Mouse (Mus musculus) embryonic facial prominence, embryonic 13.5 days (tissue): ENCODE measurements around the gene Zbtb11. TPM values are rescaled to one million over a fixed set of nuclear protein-coding genes. Genes with fewer than 3 reads are reported as not detected.
"Not testable (repeated sequence)": the region's sequence is repeated elsewhere in the genome, so short reads cannot be mapped to it uniquely, and the experiment has no call there.

ENCODE experiments used
- ATAC-seq: fragments of 200-750 bp; cut with Nextera tagmentation; 2 replicates; pipeline ENCODE4 v1.8.0; 2017; ENCODE audit warnings: low read depth; ENCODE audit not compliant: insufficient number of reproducible peaks, insufficient read depth, low FRiP score, low TSS enrichment
- H3K27ac ChIP-seq: fragments of 300-500 bp; sonication (generic); 2 replicates; pipeline ENCODE4 v1.5.1; 2015; ENCODE audit warnings: moderate library complexity, mild to moderate bottlenecking, inconsistent platforms
- H3K27me3 ChIP-seq: fragments of 300-500 bp; sonication (generic); 2 replicates; pipeline ENCODE4 v1.6.1; 2015; ENCODE audit warnings: mild to moderate bottlenecking, inconsistent platforms
- H3K36me3 ChIP-seq: fragments of 300-500 bp; sonication (generic); 2 replicates; pipeline ENCODE4 v1.6.1; 2015; ENCODE audit warnings: mild to moderate bottlenecking, inconsistent platforms
- H3K4me1 ChIP-seq: fragments of 300-500 bp; sonication (generic); 2 replicates; pipeline ENCODE4 v1.6.1; 2015; ENCODE audit warnings: inconsistent platforms
- H3K4me2 ChIP-seq: fragments of 300-500 bp; sonication (generic); 2 replicates; pipeline ENCODE4 v1.6.1; 2015; ENCODE audit warnings: moderate library complexity, mild to moderate bottlenecking, inconsistent platforms
- H3K4me3 ChIP-seq: fragments of 300-500 bp; sonication (generic); 2 replicates; pipeline ENCODE4 v1.5.1; 2015; ENCODE audit warnings: mild to moderate bottlenecking, inconsistent platforms
- H3K9ac ChIP-seq: fragments of 300-500 bp; sonication (generic); 2 replicates; pipeline ENCODE4 v1.6.1; 2015; ENCODE audit warnings: mild to moderate bottlenecking, inconsistent platforms
- H3K9me3 ChIP-seq: fragments of 300-500 bp; sonication (generic); 2 replicates; pipeline ENCODE4 v1.6.1; 2016; ENCODE audit warnings: inconsistent platforms
- WGBS: fragments of 180-500 bp; shearing (Covaris S2); methylation state at CpG from one replicate; pipeline ENCODE4 v1.1.7; 2015; ENCODE audit warnings: mixed read lengths; 5-methylcytosine and 5-hydroxymethylcytosine counted together
- polyA plus RNA-seq: library from polyadenylated mRNA; unstranded; fragments of >200 nt; fragmentation: Nextera tagmentation; extraction: Ambion mirVana; gene quantifications from 2 replicates; pipeline ENCODE4 v1.2.1, GENCODE M21; 2015

Zbtb11 gene
- polyA plus RNA-seq = 22.9 and 25.4 TPM in 2 replicates

- WGBS = under 1% methylated on average over 84 of the region's 86 CpGs
- H3K36me3 ChIP-seq = peaks cover 45% of the 10 kb centered on the region
- no peaks in the 10 kb centered on the region for H3K27me3 ChIP-seq
- H3K27ac ChIP-seq = peak within 1 kb of the TSS; percentile 94
- peaks cover 39% of the 10 kb centered on the region for H3K4me1 ChIP-seq
- no peaks in the 10 kb centered on the region for H3K9me3 ChIP-seq
- peak within 1 kb of the TSS; percentile 94 for H3K9ac ChIP-seq
- ATAC-seq = peak; percentile 98
- peak within 1 kb of the TSS; percentile 99 for H3K4me3 ChIP-seq
- peak within 1 kb of the TSS; percentile 82 for H3K4me2 ChIP-seq
Observed at GRCm38 (mm10) chr16:55973431-55974255, at the start of gene Zbtb11. TSS of gene Zbtb11 (plus strand) at chr16:55973883.

DNA sequence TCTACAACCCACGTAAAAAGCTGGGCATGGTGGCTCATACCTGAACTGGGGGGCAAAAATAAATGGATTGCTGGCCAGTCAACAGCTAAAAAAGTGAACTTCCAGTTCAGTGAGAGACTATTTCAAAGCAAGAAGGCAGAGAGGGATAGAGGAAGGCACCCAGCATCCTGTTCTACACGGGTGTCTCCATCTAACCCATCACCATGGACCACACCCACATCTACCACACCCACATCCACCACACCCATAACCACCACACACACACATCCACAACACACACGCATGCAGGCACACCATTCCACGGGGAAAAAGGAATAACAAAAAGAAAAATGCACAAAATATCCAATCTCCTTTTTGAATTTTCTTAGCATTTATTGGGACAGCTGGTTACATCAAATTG lies 49.7 kb upstream of the Zbtb11 start:
- Histone ChIP-seq H3K27ac (no peak overlapping the region), H3K4me1 (no peaks in the 10 kb centered on the region), H3K36me3 (peaks cover 69% of the 10 kb centered on the region), H3K9ac (no peak overlapping the region), H3K4me2 (no peak overlapping the region), H3K27me3 (no peaks in the 10 kb centered on the region), H3K9me3 (no peaks in the 10 kb centered on the region), H3K4me3 (no peak overlapping the region)
- WGBS = 98% methylated on average over 4 of the region's 4 CpGs
- ATAC-seq = no peak

GRCm38 (mm10) chr16:55933681-55934343 lies 39.9 kb upstream of the Zbtb11 start:
- peak; percentile 29; the same call in 1 of the 2 replicates for ATAC-seq
- H3K9ac ChIP-seq = peak overlapping the region; percentile 77
- 0 out of 2 replicates have a peak, but pooled peaks cover 3% of the 10 kb centered on the region for H3K4me1 ChIP-seq
- peak overlapping the region; percentile 70 for H3K4me2 ChIP-seq
- H3K36me3 ChIP-seq = peaks cover 4% of the 10 kb centered on the region; the same call in 1 of the 2 replicates
- no peaks in the 10 kb centered on the region for H3K27me3 ChIP-seq
- H3K9me3 ChIP-seq = no peaks in the 10 kb centered on the region
- peak overlapping the region; percentile 78 for H3K4me3 ChIP-seq
- peak overlapping the region; percentile 51 for H3K27ac ChIP-seq
- WGBS = under 1% methylated on average over 32 of the region's 32 CpGs

DNA sequence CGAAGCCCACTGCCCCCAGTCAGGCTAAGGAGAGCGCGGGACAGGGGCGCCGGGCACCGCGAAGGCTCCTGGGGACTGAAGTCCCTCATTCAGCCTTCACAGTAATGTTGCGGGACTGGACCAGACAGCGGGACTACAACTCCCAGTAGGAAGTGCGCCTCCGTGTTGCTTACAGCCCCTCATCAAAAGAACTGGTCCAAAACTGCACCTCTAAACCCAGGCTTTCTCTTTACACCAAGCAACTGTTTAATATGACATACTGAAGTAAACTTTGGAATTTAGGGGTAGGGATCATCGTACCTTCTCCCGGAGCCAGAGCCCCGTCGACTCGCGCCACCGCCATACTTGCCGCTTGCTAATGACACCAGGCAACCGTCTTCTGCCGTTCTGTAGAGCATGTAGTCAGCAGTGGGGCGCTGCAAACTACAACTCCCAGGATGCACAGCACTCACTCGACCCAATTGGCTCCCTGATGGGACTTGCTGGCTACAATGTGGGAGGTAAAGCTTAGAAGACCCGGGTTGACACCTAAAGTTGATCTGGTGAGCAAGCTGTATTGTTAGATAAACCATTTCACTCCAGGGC lies 39.1 kb upstream of the Zbtb11 start, which contains the start of gene Cep97:
TSS of gene Cep97 (minus strand) at position 403 of the 585 bp plus-strand sequence.
- H3K27me3 ChIP-seq = no peaks in the 10 kb centered on the region
- H3K4me3 ChIP-seq = peak within 1 kb of the TSS; percentile 78
- under 1% methylated on average over 24 of the region's 24 CpGs for WGBS
- H3K27ac ChIP-seq = peak within 1 kb of the TSS; percentile 51
- H3K4me1 ChIP-seq = 0 out of 2 replicates have a peak, but pooled peaks cover 3% of the 10 kb centered on the region
- peak; percentile 98 for ATAC-seq
- no peaks in the 10 kb centered on the region for H3K36me3 ChIP-seq
- peak within 1 kb of the TSS; percentile 77 for H3K9ac ChIP-seq
- H3K4me2 ChIP-seq = peak within 1 kb of the TSS; percentile 70
- no peaks in the 10 kb centered on the region for H3K9me3 ChIP-seq

DNA sequence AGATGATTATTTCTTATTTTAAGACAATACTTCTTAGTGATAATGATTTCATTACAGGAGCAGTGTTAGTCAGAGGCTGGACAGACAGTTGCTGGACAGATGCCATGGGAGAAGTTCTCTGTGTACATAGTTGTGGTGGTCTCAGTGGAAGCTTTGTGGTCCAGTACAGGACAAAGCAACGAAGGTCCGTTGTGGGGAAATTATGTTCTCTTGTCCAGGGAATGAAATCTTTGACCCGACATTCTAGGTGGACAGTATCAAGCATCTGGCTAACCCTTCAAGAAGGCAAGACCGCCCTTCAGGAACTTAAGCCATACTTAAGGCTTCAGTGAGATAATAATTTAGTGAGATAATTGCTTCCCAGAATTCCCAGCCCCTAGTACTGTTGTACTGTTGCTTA lies 34.9 kb upstream of the Zbtb11 start:
- H3K9ac ChIP-seq = no peak overlapping the region
- H3K4me2 ChIP-seq = no peak overlapping the region
- WGBS = 80% methylated on average over 4 of the region's 4 CpGs
- no peaks in the 10 kb centered on the region for H3K4me1 ChIP-seq
- ATAC-seq = no peak
- no peak overlapping the region for H3K27ac ChIP-seq
- no peaks in the 10 kb centered on the region for H3K27me3 ChIP-seq
- H3K9me3 ChIP-seq = no peaks in the 10 kb centered on the region
- no peak overlapping the region for H3K4me3 ChIP-seq
- no peaks in the 10 kb centered on the region for H3K36me3 ChIP-seq

DNA sequence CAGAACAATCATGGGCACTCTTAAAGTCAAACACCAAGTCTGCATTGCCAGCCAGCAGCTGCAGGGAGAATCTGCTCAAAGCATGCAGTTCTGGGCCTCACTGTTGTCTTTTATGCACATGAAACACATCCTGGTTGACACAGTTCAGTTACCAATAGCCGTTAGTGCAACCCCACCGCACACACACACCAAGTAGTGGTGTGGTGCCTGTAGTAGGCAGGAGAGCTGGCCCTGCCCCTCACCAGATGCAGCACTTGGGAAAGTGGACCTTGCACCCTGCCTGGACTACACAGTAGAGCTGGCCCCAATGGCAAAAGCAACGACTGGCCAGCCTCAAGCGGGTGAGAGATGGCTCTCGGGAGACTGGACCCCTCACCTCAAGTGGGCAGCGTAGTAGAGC lies 34.0 kb upstream of the Zbtb11 start:
- ATAC-seq = no peak
- H3K36me3 ChIP-seq = no peaks in the 10 kb centered on the region

GRCm38 (mm10) chr16:55940781-55941180 lies 32.9 kb upstream of the Zbtb11 start:
- Histone ChIP-seq H3K4me2 (no peak overlapping the region), H3K4me3 (no peak overlapping the region), H3K27ac (no peak overlapping the region), H3K36me3 (no peaks in the 10 kb centered on the region), H3K9me3 (no peaks in the 10 kb centered on the region), H3K27me3 (no peaks in the 10 kb centered on the region), H3K9ac (no peak overlapping the region), H3K4me1 (no peaks in the 10 kb centered on the region)
- ATAC-seq = no peak
- WGBS = 93% methylated on average over 4 of the region's 4 CpGs

More for the DNA sequence above, 34.0 kb upstream of the Zbtb11 start:
- 89% methylated on average over 6 of the region's 6 CpGs for WGBS
- H3K9me3 ChIP-seq = no peaks in the 10 kb centered on the region
- H3K27ac ChIP-seq = no peak overlapping the region
- no peak overlapping the region for H3K9ac ChIP-seq
- no peaks in the 10 kb centered on the region for H3K4me1 ChIP-seq
- no peaks in the 10 kb centered on the region for H3K27me3 ChIP-seq
- no peak overlapping the region for H3K4me2 ChIP-seq
- no peak overlapping the region for H3K4me3 ChIP-seq

DNA sequence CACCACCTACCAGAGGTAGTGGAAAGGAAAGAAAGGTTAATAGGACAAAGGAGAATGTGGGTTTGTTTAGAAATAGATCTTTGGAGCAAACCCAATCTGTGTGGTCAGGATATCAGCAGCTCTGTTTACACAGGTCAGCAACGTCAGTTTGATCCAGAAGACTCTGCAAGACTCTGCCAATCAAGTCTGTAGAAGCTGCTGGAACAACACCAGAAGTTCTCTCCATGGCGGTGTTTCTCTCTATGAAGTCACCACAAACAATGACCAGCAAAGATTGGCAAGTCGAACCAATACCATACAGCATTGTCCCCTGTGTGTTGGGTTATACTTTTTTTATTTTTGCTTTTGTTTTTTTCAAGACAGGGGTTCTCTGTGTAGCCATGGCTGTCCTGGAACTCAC lies 26.4 kb upstream of the Zbtb11 start:
- H3K4me1 ChIP-seq = no peaks in the 10 kb centered on the region
- no peaks in the 10 kb centered on the region for H3K36me3 ChIP-seq
- no peak overlapping the region for H3K9ac ChIP-seq
- ATAC-seq = no peak
- no peak overlapping the region for H3K4me2 ChIP-seq
- no peak overlapping the region for H3K4me3 ChIP-seq
- no peaks in the 10 kb centered on the region for H3K27me3 ChIP-seq
- H3K9me3 ChIP-seq = no peaks in the 10 kb centered on the region
- no peak overlapping the region for H3K27ac ChIP-seq
- 76% methylated on average over 3 of the region's 3 CpGs for WGBS

DNA sequence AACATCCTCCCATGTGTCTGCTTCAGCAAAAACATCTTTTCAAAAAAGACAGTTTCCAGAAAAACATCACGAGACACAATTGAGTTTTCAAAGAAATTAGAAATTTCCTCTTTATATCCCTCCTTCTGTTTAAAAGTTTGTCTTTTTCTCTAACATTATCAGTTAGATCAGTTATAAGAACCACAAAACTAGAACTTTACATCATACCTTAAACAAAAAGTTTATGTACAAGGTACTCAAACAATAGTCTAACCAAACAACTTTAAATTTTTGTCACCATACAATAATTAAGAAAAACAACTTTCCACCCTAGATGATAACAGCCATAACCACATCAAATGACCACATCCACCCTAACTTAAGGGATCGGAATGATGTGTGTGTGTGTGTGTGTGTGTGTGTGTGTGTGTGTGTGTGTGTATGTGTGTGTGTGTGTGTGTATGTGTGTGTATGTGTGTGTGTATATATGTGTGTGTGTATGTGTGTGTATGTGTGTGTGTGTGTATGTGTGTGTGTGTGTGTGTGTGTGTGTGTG lies 25.7 kb upstream of the Zbtb11 start:
- not testable (repeated sequence) for H3K27ac ChIP-seq, H3K4me3 ChIP-seq, H3K9ac ChIP-seq, H3K4me1 ChIP-seq, ATAC-seq, H3K36me3 ChIP-seq, H3K4me2 ChIP-seq, H3K27me3 ChIP-seq, H3K9me3 ChIP-seq
- WGBS = 70% methylated on average over 2 of the region's 2 CpGs

DNA sequence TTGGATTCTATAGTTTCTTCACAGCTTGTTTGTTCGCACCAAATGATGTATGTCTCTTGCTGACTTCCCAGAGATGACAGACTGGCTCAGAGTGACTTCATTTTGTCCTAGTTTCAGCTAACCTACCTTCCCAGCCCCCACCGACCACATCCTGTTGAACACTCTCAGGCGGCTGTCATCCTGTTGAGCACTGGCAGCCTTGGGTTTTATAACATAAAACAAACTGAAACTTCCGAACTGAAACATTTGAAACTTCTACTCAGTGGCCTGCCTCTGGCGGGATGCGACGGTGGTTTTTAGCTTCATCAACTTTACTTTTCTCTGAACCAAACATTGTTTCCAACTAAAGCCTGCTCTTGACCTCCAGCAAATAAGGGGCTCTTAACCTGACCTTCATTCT lies 24.7 kb upstream of the Zbtb11 start:
- no peak overlapping the region for H3K4me3 ChIP-seq
- H3K9ac ChIP-seq = no peak overlapping the region
- H3K4me1 ChIP-seq = no peaks in the 10 kb centered on the region
- H3K27ac ChIP-seq = no peak overlapping the region
- no peaks in the 10 kb centered on the region for H3K36me3 ChIP-seq
- no peaks in the 10 kb centered on the region for H3K27me3 ChIP-seq
- H3K4me2 ChIP-seq = no peak overlapping the region
- WGBS = 63% methylated on average over 7 of the region's 7 CpGs
- no peak for ATAC-seq
- no peaks in the 10 kb centered on the region for H3K9me3 ChIP-seq

DNA sequence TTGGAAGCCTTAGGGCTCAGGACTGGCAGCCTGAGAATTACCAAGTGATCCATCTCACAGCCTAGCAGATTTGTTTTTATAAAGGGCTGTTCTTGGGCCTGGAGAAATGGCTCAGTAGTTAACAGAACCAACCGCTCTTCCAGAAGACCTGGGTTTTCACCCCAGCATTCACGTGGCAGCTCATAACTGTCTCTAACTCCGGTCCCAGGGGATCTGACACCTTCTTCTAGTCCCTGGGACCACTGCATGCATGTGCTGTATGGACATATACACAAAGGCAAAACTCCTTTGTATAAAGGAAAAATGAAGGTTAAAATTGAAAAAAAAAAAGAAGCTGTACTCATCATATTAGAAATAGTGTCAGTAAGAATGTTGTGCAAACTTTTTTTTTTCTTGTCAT lies 23.2 kb upstream of the Zbtb11 start:
- no peak for ATAC-seq
- Histone ChIP-seq H3K4me1 (no peaks in the 10 kb centered on the region), H3K9me3 (no peaks in the 10 kb centered on the region), H3K4me3 (no peak overlapping the region), H3K27ac (no peak overlapping the region), H3K36me3 (no peaks in the 10 kb centered on the region), H3K27me3 (no peaks in the 10 kb centered on the region), H3K4me2 (no peak overlapping the region), H3K9ac (no peak overlapping the region)
- 70% methylated on average over 3 of the region's 3 CpGs for WGBS
